In the genomic region with DNA sequence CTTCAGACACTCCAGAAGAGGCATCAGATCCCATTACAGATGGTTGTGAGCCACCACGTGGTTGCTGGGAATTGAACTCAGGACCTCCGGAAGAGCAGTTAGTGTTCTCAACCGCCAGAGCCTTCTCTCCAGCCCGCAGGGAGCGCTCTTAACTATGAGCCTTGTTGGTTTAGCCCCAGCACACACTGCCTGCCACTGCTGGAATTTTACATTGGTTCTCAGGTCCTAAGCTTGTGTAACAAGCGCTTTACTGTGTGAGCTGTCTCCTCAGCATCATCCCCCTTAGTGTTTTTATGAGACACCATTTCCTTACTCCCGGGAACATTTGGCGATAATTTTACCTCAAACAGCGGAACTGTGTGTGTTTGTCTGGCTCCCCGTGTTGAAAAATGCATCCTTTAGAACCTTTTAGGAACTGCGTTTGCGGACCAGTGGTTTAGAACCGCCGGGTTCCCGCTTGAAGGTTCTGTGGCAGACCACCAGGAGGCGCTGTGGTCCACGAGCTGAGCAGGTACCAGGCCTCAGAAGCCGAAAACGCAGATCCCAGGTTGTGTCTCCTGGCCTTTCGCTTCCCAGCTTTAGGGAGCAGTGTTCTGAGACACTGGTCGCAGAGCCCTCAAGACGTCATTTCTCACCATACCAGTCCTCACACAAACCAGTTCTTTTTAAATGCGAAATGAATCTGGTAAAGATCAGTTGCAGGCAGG, we compare ENCODE assay signal across 8 mouse cellular contexts. TPM values are rescaled to one million over a fixed set of nuclear protein-coding genes. Genes with fewer than 3 reads are reported as not detected.
DNase-seq lines count a peak whose midpoint lies in the region; ATAC-seq and TF ChIP-seq lines count a peak whose summit lies in the region.

No protein-coding gene starts in this region.

- ATAC-seq in Patski, result no peak

- POLR2A ChIA-PET in Patski (lab: Charles Lee), result no interaction called here

- DNase-seq in 3134 (ENCODE audit: extremely low read depth, insufficient read length, low spot score), result peak; percentile 39
- DNase-seq in Patski (ENCODE audit: low read depth, low spot score), result no peak
- DNase-seq in cerebellum, adult 9-11 months, result peak; percentile 86
- DNase-seq in frontal cortex, postnatal 36 days (ENCODE audit: low spot score in 2 of 2), result peak; percentile 84 to 87
- DNase-seq in kidney, postnatal 14 days, result peak; percentile 76
- DNase-seq in lung, adult 18-20 months, result peak; percentile 44 to 56
- DNase-seq in ovary, postnatal 10 days (ENCODE audit: low spot score), result peak; percentile 55
- peak; percentile 65 for DNase-seq in thymus, postnatal 25 days

- CTCF ChIA-PET in Patski (lab: Charles Lee), result interaction anchor here (1.2 to 2.9 kb wide), 6 partner anchors 9 to 177 kb away, joined by 3 to 7 read pairs (median 4); no protein-coding TSS in a partner anchor

- in situ Hi-C loops in Patski (cut with MboI; ENCODE audit: low pct_unique_long_range_greater_than_20kb), result loop anchor here (5.0 to 10.0 kb wide), 4 partner anchors 71 to 451 kb away; no protein-coding TSS in a partner anchor

- peaks cover 37% of the 10 kb centered on the region for H3K27me3 ChIP-seq in Patski

- peak; percentile 97 for TF ChIP-seq CTCF in Patski (IDR thresholded peaks at IDR 0.05)

RNA-seq across cellular contexts. Expression of gene Cacna1a, which starts 24.7 kb away (rescaled TPM):
- polyA plus RNA-seq in Patski (2021), result 1.3 TPM
